Mouse (Mus musculus) heart, adult 2 months (tissue): ENCODE results near the gene Kcnk15. TPM values are rescaled to one million over a fixed set of nuclear protein-coding genes. Genes with fewer than 3 reads are reported as not detected.
A peak's percentile ranks its signal among the peaks of the same experiment; 100 is the strongest.

Experiments used
- DNase-seq, 2 experiments: peaks; one replicate each; pipeline ENCODE4 v3.0.0; 2021
- H3K27ac ChIP-seq: fragments of 200-600 bp; 2 replicates; pipeline ENCODE4 v1.8.1; 2022
- H3K27me3 ChIP-seq: fragments of 200-500 bp; 2 replicates; pipeline ENCODE4 v1.6.1; 2012; ENCODE audit warnings: mild to moderate bottlenecking, low read length, inconsistent platforms, mixed read lengths; ENCODE audit not compliant: control insufficient read depth, insufficient read depth
- H3K36me3 ChIP-seq: fragments of 200-500 bp; 2 replicates; pipeline ENCODE4 v1.6.1; 2012; ENCODE audit warnings: low read length, inconsistent platforms; ENCODE audit not compliant: control insufficient read depth, insufficient read depth
- H3K4me1 ChIP-seq: fragments of 200-500 bp; 2 replicates; pipeline ENCODE4 v1.6.1; 2011; ENCODE audit warnings: low read length; ENCODE audit not compliant: control insufficient read depth, insufficient read depth
- H3K4me3 ChIP-seq: fragments of 200-600 bp; 2 replicates; pipeline ENCODE4 v1.8.1; 2022
- H3K79me2 ChIP-seq: fragments of 200-500 bp; replicated peaks from 2 replicates; pipeline ENCODE4 v1.6.1; 2012; ENCODE audit warnings: mild to moderate bottlenecking, inconsistent platforms, low read length, moderate library complexity, mixed read lengths; ENCODE audit not compliant: control insufficient read depth, insufficient read depth
- H3K9ac ChIP-seq: fragments of 200-500 bp; 2 replicates; pipeline ENCODE4 v1.6.1; 2012; ENCODE audit warnings: low read depth, mild to moderate bottlenecking, control low read depth, inconsistent platforms, low read length, mixed read lengths
- CTCF ChIP-seq: fragments of 200-600 bp; IDR thresholded peaks from 2 replicates; pipeline ENCODE4 v1.8.1; 2022; ENCODE audit warnings: antibody characterized with exemption, mild to moderate bottlenecking, moderate library complexity
- EP300 ChIP-seq: fragments of 200-500 bp; IDR thresholded peaks from 2 replicates; pipeline ENCODE4 v1.6.1; 2011; ENCODE audit warnings: low read depth, low read length, control low read depth; ENCODE audit not compliant: insufficient read depth
- POLR2A ChIP-seq: fragments of 200-500 bp; IDR thresholded peaks from 2 replicates; pipeline ENCODE4 v1.6.1; 2011; ENCODE audit warnings: mild to moderate bottlenecking, low read depth, low read length, control low read depth; ENCODE audit not compliant: insufficient read depth
- WGBS: fragments of 180-500 bp; shearing (Covaris S2); methylation state at CpG from one replicate; pipeline ENCODE4 v1.1.7; 2018; 5-methylcytosine and 5-hydroxymethylcytosine counted together
- intact Hi-C: fragments of 180-260 bp; cut with DNase I; formaldehyde crosslinking; loops from one replicate; pipeline ENCODE4 v1.15.1; 2025
- polyA plus RNA-seq: library from polyadenylated mRNA; depleted of rRNA; stranded (reverse); fragments of >200 nt; gene quantifications from 2 replicates; pipeline ENCODE4 v1.2.3, GENCODE M21; 2012
- total RNA-seq, 2 experiments: library from RNA; stranded (reverse); gene quantifications; 2 replicates each; pipeline ENCODE4 v1.2.3; 2021

The Kcnk15 gene
- total and polyA plus RNA-seq, 3 experiments, result not detected

- DNase-seq, result peak; percentile 82 to 88
- 23% methylated on average over 4 of the region's 4 CpGs for WGBS
- Histone ChIP-seq H3K79me2 (no peaks in the 10 kb centered on the region), H3K27me3 (no peaks in the 10 kb centered on the region), H3K4me1 (peaks cover 2% of the 10 kb centered on the region; the same call in 1 of the 2 replicates), H3K4me3 (no peak within 1 kb of the TSS), H3K9ac (no peak within 1 kb of the TSS), H3K27ac (no peak within 1 kb of the TSS), H3K36me3 (no peaks in the 10 kb centered on the region)
- no peak for TF ChIP-seq EP300
- TF ChIP-seq POLR2A, result no peak
- no peak for TF ChIP-seq CTCF
- intact Hi-C loops, result loop anchor here (1.0 to 10.0 kb wide), 3 partner anchors 20 to 286 kb away; no protein-coding TSS in a partner anchor
Observed at GRCm38 (mm10) chr2:163820607-163821006, 32.8 kb upstream of the Kcnk15 start, which contains the start of gene Ccn5. Ccn5 (plus strand) TSS chr2:163820861.

GRCm38 (mm10) chr2:163823248-163823647, 30.2 kb upstream of the Kcnk15 start:
- H3K9ac ChIP-seq, result no peak overlapping the region

GRCm38 (mm10) chr2:163823771-163824170, 29.7 kb upstream of the Kcnk15 start:
- TF ChIP-seq EP300 (no peak), CTCF (no peak), POLR2A (0 out of 2 replicates have a peak, but pooled peaks have one; percentile 17)
- intact Hi-C loops, result loop anchor here (5.0 to 10.0 kb wide), 2 partner anchors 106 to 289 kb away; no protein-coding TSS in a partner anchor
- Histone ChIP-seq H3K9ac (no peak overlapping the region), H3K27ac (no peak overlapping the region), H3K27me3 (no peaks in the 10 kb centered on the region), H3K4me3 (no peak overlapping the region), H3K79me2 (no peaks in the 10 kb centered on the region), H3K4me1 (no peaks in the 10 kb centered on the region), H3K36me3 (no peaks in the 10 kb centered on the region)
- WGBS, result 31% methylated on average over 11 of the region's 11 CpGs
- no peak for DNase-seq

More at GRCm38 (mm10) chr2:163823248-163823647, 30.2 kb upstream of the Kcnk15 start:
- Histone ChIP-seq H3K4me1 (peaks cover 1% of the 10 kb centered on the region; the same call in 1 of the 2 replicates), H3K4me3 (no peak overlapping the region), H3K27ac (no peak overlapping the region), H3K27me3 (no peaks in the 10 kb centered on the region), H3K79me2 (no peaks in the 10 kb centered on the region), H3K36me3 (no peaks in the 10 kb centered on the region)
- WGBS, result 4% methylated on average over 4 of the region's 4 CpGs
- intact Hi-C loops, result loop anchor here (5.0 to 10.0 kb wide), 2 partner anchors 106 to 288 kb away; no protein-coding TSS in a partner anchor
- peak; percentile 37 to 80 for DNase-seq
- TF ChIP-seq EP300 (0 out of 2 replicates have a peak, but pooled peaks have one; percentile 4), POLR2A (no peak), CTCF (no peak)

GRCm38 (mm10) chr2:163825861-163826260, 27.6 kb upstream of the Kcnk15 start:
- intact Hi-C loops, result loop anchor here (10.0 kb wide), 1 partner anchor 291 kb away; no protein-coding TSS in a partner anchor
- H3K79me2 ChIP-seq, result no peaks in the 10 kb centered on the region
- H3K4me1 ChIP-seq, result no peaks in the 10 kb centered on the region
- H3K9ac ChIP-seq, result no peak overlapping the region
- TF ChIP-seq EP300 (no peak), CTCF (no peak), POLR2A (no peak)
- no peaks in the 10 kb centered on the region for H3K36me3 ChIP-seq
- H3K27ac ChIP-seq, result no peak overlapping the region
- WGBS, result 81% methylated on average over 1 of the region's 1 CpGs
- no peak overlapping the region for H3K4me3 ChIP-seq
- no peak for DNase-seq
- H3K27me3 ChIP-seq, result no peaks in the 10 kb centered on the region

- H3K4me3 ChIP-seq, result no peak overlapping the region
- intact Hi-C loops, result loop anchor here (10.0 kb wide), 1 partner anchor 292 kb away; no protein-coding TSS in a partner anchor
- H3K4me1 ChIP-seq, result no peaks in the 10 kb centered on the region
- no peak overlapping the region for H3K27ac ChIP-seq
- H3K9ac ChIP-seq, result no peak overlapping the region
- WGBS, result 29% methylated on average over 5 of the region's 5 CpGs
- DNase-seq, result no peak
- H3K36me3 ChIP-seq, result no peaks in the 10 kb centered on the region
- H3K27me3 ChIP-seq, result no peaks in the 10 kb centered on the region
- H3K79me2 ChIP-seq, result no peaks in the 10 kb centered on the region
- TF ChIP-seq POLR2A, result no peak
- TF ChIP-seq CTCF, result no peak
- no peak for TF ChIP-seq EP300
Observed at GRCm38 (mm10) chr2:163826494-163826893, 27.0 kb upstream of the Kcnk15 start.

GRCm38 (mm10) chr2:163831163-163831562, 22.3 kb upstream of the Kcnk15 start:
- no peak overlapping the region for H3K27ac ChIP-seq
- 32% methylated on average over 1 of the region's 1 CpGs for WGBS
- H3K4me3 ChIP-seq, result no peak overlapping the region
- TF ChIP-seq EP300 (no peak), CTCF (no peak), POLR2A (no peak)
- H3K27me3 ChIP-seq, result no peaks in the 10 kb centered on the region
- H3K9ac ChIP-seq, result no peak overlapping the region
- H3K4me1 ChIP-seq, result no peaks in the 10 kb centered on the region
- DNase-seq, result no peak
- no peaks in the 10 kb centered on the region for H3K36me3 ChIP-seq
- H3K79me2 ChIP-seq, result no peaks in the 10 kb centered on the region
- intact Hi-C loops, result no loop called here
